Mouse (Mus musculus): ENCODE data around the gene 0610009B22Rik. TPM values are rescaled to one million over a fixed set of nuclear protein-coding genes. Genes with fewer than 3 reads are reported as not detected.
"Not testable (repeated sequence)": the region's sequence is repeated elsewhere in the genome, so short reads cannot be mapped to it uniquely, and the experiment has no call there.

Gene 0610009B22Rik
- polyA plus RNA-seq (2015; fragmentation: Nextera tagmentation; extraction: Ambion mirVana) = 66.3 and 75.5 TPM in 2 replicates

- peak within 1 kb of the TSS; percentile 86 for H3K4me3 ChIP-seq (ENCODE audit: low read length)
- peak; percentile 99 for ATAC-seq (replicated peaks; ENCODE audit: extremely low read depth, insufficient read depth, low FRiP score)
- H3K36me3 ChIP-seq (ENCODE audit: control insufficient read depth, insufficient read depth) = no peaks in the 10 kb centered on the region; the same call in none of the 2 replicates
- no peaks in the 10 kb centered on the region for H3K9me3 ChIP-seq (replicated peaks; ENCODE audit: control insufficient read depth, low read length)
- H3K27ac ChIP-seq (ENCODE audit: low read length) = peak within 1 kb of the TSS; percentile 99
- H3K4me1 ChIP-seq (ENCODE audit: control insufficient read depth, insufficient read depth, low read length) = peaks cover 6% of the 10 kb centered on the region; the same call in 1 of the 2 replicates
- under 1% methylated on average over 60 of the region's 60 CpGs for WGBS
- no peaks in the 10 kb centered on the region for H3K27me3 ChIP-seq (ENCODE audit: control insufficient read depth, insufficient read depth, low read length)
- peak within 1 kb of the TSS; percentile 88 for H3K9ac ChIP-seq (ENCODE audit: low read length)
- peak within 1 kb of the TSS; percentile 89 for H3K4me2 ChIP-seq (ENCODE audit: low read depth, low read length)
Observed at GRCm38 (mm10) chr11:51688330-51689328, at the start of gene 0610009B22Rik. TSS of gene 0610009B22Rik (minus strand) at chr11:51688874.

- not testable (repeated sequence) for H3K4me1 ChIP-seq (ENCODE audit: control insufficient read depth, insufficient read depth, low read length); H3K27ac ChIP-seq (ENCODE audit: low read length); ATAC-seq (replicated peaks; ENCODE audit: extremely low read depth, insufficient read depth, low FRiP score); H3K9me3 ChIP-seq (replicated peaks; ENCODE audit: control insufficient read depth, low read length); H3K27me3 ChIP-seq (ENCODE audit: control insufficient read depth, insufficient read depth, low read length); H3K4me3 ChIP-seq (ENCODE audit: low read length); H3K4me2 ChIP-seq (ENCODE audit: low read depth, low read length); H3K9ac ChIP-seq (ENCODE audit: low read length)
- 95% methylated on average over 11 of the region's 13 CpGs for WGBS
- peaks cover 25% of the 10 kb centered on the region for H3K36me3 ChIP-seq (ENCODE audit: control insufficient read depth, insufficient read depth)
Observed at GRCm38 (mm10) chr11:51734218-51734617, 45.5 kb upstream of the 0610009B22Rik start.

GRCm38 (mm10) chr11:51732883-51733282 is 44.2 kb upstream of the 0610009B22Rik start:
- Histone ChIP-seq H3K9me3 (replicated peaks; ENCODE audit: control insufficient read depth, low read length) (no peaks in the 10 kb centered on the region), H3K9ac (ENCODE audit: low read length) (no peak overlapping the region), H3K27me3 (ENCODE audit: control insufficient read depth, insufficient read depth, low read length) (no peaks in the 10 kb centered on the region), H3K4me3 (ENCODE audit: low read length) (no peak overlapping the region), H3K4me2 (ENCODE audit: low read depth, low read length) (no peak overlapping the region), H3K27ac (ENCODE audit: low read length) (no peak overlapping the region), H3K36me3 (ENCODE audit: control insufficient read depth, insufficient read depth) (peaks cover 28% of the 10 kb centered on the region), H3K4me1 (ENCODE audit: control insufficient read depth, insufficient read depth, low read length) (no peaks in the 10 kb centered on the region)
- 77% methylated on average over 1 of the region's 1 CpGs for WGBS
- no peak for ATAC-seq (replicated peaks; ENCODE audit: extremely low read depth, insufficient read depth, low FRiP score)

- Histone ChIP-seq H3K9ac (ENCODE audit: low read length) (no peak overlapping the region), H3K27ac (ENCODE audit: low read length) (no peak overlapping the region), H3K4me3 (ENCODE audit: low read length) (no peak overlapping the region), H3K27me3 (ENCODE audit: control insufficient read depth, insufficient read depth, low read length) (no peaks in the 10 kb centered on the region), H3K4me2 (ENCODE audit: low read depth, low read length) (no peak overlapping the region), H3K36me3 (ENCODE audit: control insufficient read depth, insufficient read depth) (peaks cover 56% of the 10 kb centered on the region), H3K4me1 (ENCODE audit: control insufficient read depth, insufficient read depth, low read length) (no peaks in the 10 kb centered on the region), H3K9me3 (replicated peaks; ENCODE audit: control insufficient read depth, low read length) (no peaks in the 10 kb centered on the region)
- no peak for ATAC-seq (replicated peaks; ENCODE audit: extremely low read depth, insufficient read depth, low FRiP score)
- 91% methylated on average over 11 of the region's 11 CpGs for WGBS
Observed at GRCm38 (mm10) chr11:51721066-51721465, 32.4 kb upstream of the 0610009B22Rik start.

GRCm38 (mm10) chr11:51707080-51707479 is 18.4 kb upstream of the 0610009B22Rik start:
- Histone ChIP-seq H3K36me3 (ENCODE audit: control insufficient read depth, insufficient read depth) (peaks cover 33% of the 10 kb centered on the region), H3K4me2 (ENCODE audit: low read depth, low read length) (no peak overlapping the region), H3K4me3 (ENCODE audit: low read length) (no peak overlapping the region), H3K9ac (ENCODE audit: low read length) (no peak overlapping the region), H3K9me3 (replicated peaks; ENCODE audit: control insufficient read depth, low read length) (no peaks in the 10 kb centered on the region), H3K4me1 (ENCODE audit: control insufficient read depth, insufficient read depth, low read length) (no peaks in the 10 kb centered on the region), H3K27me3 (ENCODE audit: control insufficient read depth, insufficient read depth, low read length) (no peaks in the 10 kb centered on the region), H3K27ac (ENCODE audit: low read length) (no peak overlapping the region)
- 65% methylated on average over 10 of the region's 13 CpGs for WGBS
- ATAC-seq (replicated peaks; ENCODE audit: extremely low read depth, insufficient read depth, low FRiP score) = no peak

- WGBS = 87% methylated on average over 10 of the region's 10 CpGs
- H3K9me3 ChIP-seq (replicated peaks; ENCODE audit: control insufficient read depth, low read length) = no peaks in the 10 kb centered on the region
- H3K4me3 ChIP-seq (ENCODE audit: low read length) = no peak overlapping the region
- no peak overlapping the region for H3K4me2 ChIP-seq (ENCODE audit: low read depth, low read length)
- no peak for ATAC-seq (replicated peaks; ENCODE audit: extremely low read depth, insufficient read depth, low FRiP score)
- H3K27me3 ChIP-seq (ENCODE audit: control insufficient read depth, insufficient read depth, low read length) = no peaks in the 10 kb centered on the region
- H3K36me3 ChIP-seq (ENCODE audit: control insufficient read depth, insufficient read depth) = peaks cover 32% of the 10 kb centered on the region
- no peak overlapping the region for H3K9ac ChIP-seq (ENCODE audit: low read length)
- H3K27ac ChIP-seq (ENCODE audit: low read length) = no peak overlapping the region
- H3K4me1 ChIP-seq (ENCODE audit: control insufficient read depth, insufficient read depth, low read length) = no peaks in the 10 kb centered on the region
Observed at GRCm38 (mm10) chr11:51706451-51706850, 17.8 kb upstream of the 0610009B22Rik start.

- Histone ChIP-seq H3K4me1 (ENCODE audit: control insufficient read depth, insufficient read depth, low read length) (no peaks in the 10 kb centered on the region), H3K9ac (ENCODE audit: low read length) (no peak overlapping the region), H3K9me3 (replicated peaks; ENCODE audit: control insufficient read depth, low read length) (no peaks in the 10 kb centered on the region), H3K27me3 (ENCODE audit: control insufficient read depth, insufficient read depth, low read length) (no peaks in the 10 kb centered on the region), H3K4me2 (ENCODE audit: low read depth, low read length) (no peak overlapping the region), H3K27ac (ENCODE audit: low read length) (no peak overlapping the region), H3K36me3 (ENCODE audit: control insufficient read depth, insufficient read depth) (peaks cover 44% of the 10 kb centered on the region), H3K4me3 (ENCODE audit: low read length) (no peak overlapping the region)
- no peak for ATAC-seq (replicated peaks; ENCODE audit: extremely low read depth, insufficient read depth, low FRiP score)
- 68% methylated on average over 10 of the region's 10 CpGs for WGBS
Observed at GRCm38 (mm10) chr11:51703379-51703998, 14.8 kb upstream of the 0610009B22Rik start.

GRCm38 (mm10) chr11:51702831-51703230 is 14.2 kb upstream of the 0610009B22Rik start:
- no peak for ATAC-seq (replicated peaks; ENCODE audit: extremely low read depth, insufficient read depth, low FRiP score)
- 81% methylated on average over 3 of the region's 3 CpGs for WGBS
- H3K36me3 ChIP-seq (ENCODE audit: control insufficient read depth, insufficient read depth) = peaks cover 49% of the 10 kb centered on the region

GRCm38 (mm10) chr11:51694984-51695383 is 6.3 kb upstream of the 0610009B22Rik start:
- no peak overlapping the region for H3K4me3 ChIP-seq (ENCODE audit: low read length)
- WGBS = 97% methylated on average over 3 of the region's 3 CpGs
- no peak overlapping the region for H3K27ac ChIP-seq (ENCODE audit: low read length)
- H3K9me3 ChIP-seq (replicated peaks; ENCODE audit: control insufficient read depth, low read length) = no peaks in the 10 kb centered on the region
- H3K36me3 ChIP-seq (ENCODE audit: control insufficient read depth, insufficient read depth) = peaks cover 33% of the 10 kb centered on the region
- H3K9ac ChIP-seq (ENCODE audit: low read length) = no peak overlapping the region
- H3K4me1 ChIP-seq (ENCODE audit: control insufficient read depth, insufficient read depth, low read length) = no peaks in the 10 kb centered on the region
- no peak for ATAC-seq (replicated peaks; ENCODE audit: extremely low read depth, insufficient read depth, low FRiP score)
- H3K27me3 ChIP-seq (ENCODE audit: control insufficient read depth, insufficient read depth, low read length) = no peaks in the 10 kb centered on the region
- no peak overlapping the region for H3K4me2 ChIP-seq (ENCODE audit: low read depth, low read length)

More at GRCm38 (mm10) chr11:51702831-51703230, 14.2 kb upstream of the 0610009B22Rik start:
- Histone ChIP-seq H3K9me3 (replicated peaks; ENCODE audit: control insufficient read depth, low read length) (no peaks in the 10 kb centered on the region), H3K27ac (ENCODE audit: low read length) (no peak overlapping the region), H3K27me3 (ENCODE audit: control insufficient read depth, insufficient read depth, low read length) (no peaks in the 10 kb centered on the region), H3K4me3 (ENCODE audit: low read length) (no peak overlapping the region), H3K4me1 (ENCODE audit: control insufficient read depth, insufficient read depth, low read length) (no peaks in the 10 kb centered on the region), H3K9ac (ENCODE audit: low read length) (no peak overlapping the region), H3K4me2 (ENCODE audit: low read depth, low read length) (no peak overlapping the region)

Measured in heart, embryonic 16.5 days (tissue).